Mouse (Mus musculus) MEL (cell line): ENCODE data around the gene Ccdc47. TPM values are rescaled to one million over a fixed set of nuclear protein-coding genes. Genes with fewer than 3 reads are reported as not detected.

ENCODE experiments used
- DNase-seq: peaks from one replicate; pipeline ENCODE4 v3.0.0; 2011; ENCODE audit warnings: low read depth, low spot score
- H3K27ac ChIP-seq: 2 replicates; pipeline ENCODE4 v1.5.1; 2012; ENCODE audit warnings: low read depth, mild to moderate bottlenecking, control low read depth, low read length, moderate library complexity; ENCODE audit not compliant: control insufficient read depth
- H3K27me3 ChIP-seq, 2 experiments: fragments of 150-350 bp in 1 of 2; sonication (generic) in 1 of 2; 2 replicates each; pipeline ENCODE4 v1.6.1; 2012; ENCODE audit warnings: low read length in 2 of 2, mild to moderate bottlenecking in 2 of 2, improper control_type of control experiment in 1 of 2, moderate library complexity in 1 of 2; ENCODE audit not compliant: insufficient read depth in 2 of 2, control insufficient read depth in 1 of 2
- H3K36me3 ChIP-seq, 2 experiments: 2 replicates each; pipeline ENCODE4 v1.6.1; 2012 to 2014; ENCODE audit warnings: low read length in 2 of 2, improper control_type of control experiment in 1 of 2, inconsistent platforms in 1 of 2, mild to moderate bottlenecking in 1 of 2; ENCODE audit not compliant: insufficient read depth in 2 of 2, control insufficient read depth in 1 of 2
- H3K4me1 ChIP-seq, 2 experiments: fragments of 150-350 bp in 1 of 2; sonication (generic) in 1 of 2; 2 replicates each; pipeline ENCODE4 v1.6.1; 2012; ENCODE audit warnings: low read length in 2 of 2, improper control_type of control experiment in 1 of 2, mild to moderate bottlenecking in 1 of 2; ENCODE audit not compliant: insufficient read depth in 2 of 2, control insufficient read depth in 1 of 2
- H3K4me3 ChIP-seq, 2 experiments: fragments of 150-350 bp in 1 of 2; sonication (generic) in 1 of 2; 2 replicates each; pipeline ENCODE4 v1.5.1; 2012; ENCODE audit warnings: low read depth in 2 of 2, low read length in 2 of 2, mild to moderate bottlenecking in 2 of 2, moderate library complexity in 2 of 2, control low read depth in 1 of 2, improper control_type of control experiment in 1 of 2; ENCODE audit not compliant: control insufficient read depth in 1 of 2, insufficient read depth in 1 of 2
- H3K79me2 ChIP-seq: 2 replicates; pipeline ENCODE4 v1.6.1; 2012; ENCODE audit warnings: mild to moderate bottlenecking, low read length, moderate library complexity; ENCODE audit not compliant: control insufficient read depth, poor library complexity, insufficient read depth
- H3K9ac ChIP-seq: 2 replicates; pipeline ENCODE4 v1.6.1; 2012; ENCODE audit warnings: low read depth, mild to moderate bottlenecking, control low read depth, low read length, moderate library complexity; ENCODE audit not compliant: control insufficient read depth, poor library complexity, severe bottlenecking
- H3K9me3 ChIP-seq: fragments of 150-350 bp; sonication (generic); replicated peaks from 2 replicates; pipeline ENCODE4 v1.6.1; 2012; ENCODE audit warnings: mild to moderate bottlenecking, low read length, improper control_type of control experiment, moderate library complexity; ENCODE audit not compliant: insufficient read depth
- CTCF ChIP-seq, 3 experiments: IDR thresholded peaks in 2 of 3; conservative IDR thresholded peaks in 1 of 3; 2 replicates each; pipeline ENCODE4 v1.5.1; 2011 to 2012; ENCODE audit warnings: low read length in 3 of 3, low read depth in 2 of 3, mild to moderate bottlenecking in 2 of 3, improper control_type of control experiment in 1 of 3, inconsistent platforms in 1 of 3, mixed read lengths in 1 of 3, moderate library complexity in 1 of 3; ENCODE audit not compliant: control insufficient read depth in 1 of 3, insufficient read depth in 1 of 3, poor library complexity in 1 of 3, severe bottlenecking in 1 of 3
- E2F4 ChIP-seq: IDR thresholded peaks from 2 replicates; pipeline ENCODE4 v1.6.1; 2011; ENCODE audit warnings: low read depth, low read length, improper control_type of control experiment, borderline replicate concordance
- GABPA ChIP-seq: IDR thresholded peaks from 2 replicates; pipeline ENCODE4 v1.6.1; 2012; ENCODE audit warnings: low read depth, mild to moderate bottlenecking, inconsistent platforms, low read length, improper control_type of control experiment, moderate library complexity
- HCFC1 ChIP-seq: IDR thresholded peaks from 2 replicates; pipeline ENCODE4 v1.6.1; 2012; ENCODE audit warnings: low read depth, mild to moderate bottlenecking, inconsistent platforms, low read length, improper control_type of control experiment, moderate library complexity
- JUND ChIP-seq: IDR thresholded peaks from 2 replicates; pipeline ENCODE4 v1.6.1; 2011; ENCODE audit warnings: low read depth, mild to moderate bottlenecking, improper control_type of control experiment, low read length
- MAFK ChIP-seq: IDR thresholded peaks from 2 replicates; pipeline ENCODE4 v1.6.1; 2011; ENCODE audit warnings: low read depth, mild to moderate bottlenecking, low read length, improper control_type of control experiment, borderline replicate concordance
- MXI1 ChIP-seq: IDR thresholded peaks from 2 replicates; pipeline ENCODE4 v1.6.1; 2011; ENCODE audit warnings: mild to moderate bottlenecking, low read depth, low read length, improper control_type of control experiment
- POLR2AphosphoS5 ChIP-seq: IDR thresholded peaks from 2 replicates; pipeline ENCODE4 v1.6.1; 2012; ENCODE audit warnings: low read depth, borderline replicate concordance, mild to moderate bottlenecking, inconsistent platforms, low read length, moderate library complexity, mixed read lengths
- RCOR1 ChIP-seq: IDR thresholded peaks from 2 replicates; pipeline ENCODE4 v1.6.1; 2012; ENCODE audit warnings: low read depth, mild to moderate bottlenecking, inconsistent platforms, low read length, improper control_type of control experiment
- SIN3A ChIP-seq: IDR thresholded peaks from 2 replicates; pipeline ENCODE4 v1.6.1; 2012; ENCODE audit warnings: low read length, improper control_type of control experiment, inconsistent platforms
- TBP ChIP-seq: IDR thresholded peaks from 2 replicates; pipeline ENCODE4 v1.8.0; 2011; ENCODE audit warnings: low read depth, low read length, improper control_type of control experiment
- USF2 ChIP-seq, 2 experiments: IDR thresholded peaks; 2 replicates each; pipeline ENCODE4 v1.6.1; 2011 to 2012; ENCODE audit warnings: improper control_type of control experiment in 2 of 2, low read length in 2 of 2, borderline replicate concordance in 1 of 2, inconsistent platforms in 1 of 2, low read depth in 1 of 2, mild to moderate bottlenecking in 1 of 2; ENCODE audit not compliant: insufficient read depth in 1 of 2
- ZKSCAN1 ChIP-seq: IDR thresholded peaks from 2 replicates; pipeline ENCODE4 v1.6.1; 2012; ENCODE audit warnings: low read depth, mild to moderate bottlenecking, inconsistent platforms, low read length, improper control_type of control experiment, moderate library complexity
- ZMIZ1 ChIP-seq: IDR thresholded peaks from 2 replicates; pipeline ENCODE4 v1.6.1; 2012; ENCODE audit warnings: low read depth, mild to moderate bottlenecking, inconsistent platforms, low read length, improper control_type of control experiment, moderate library complexity
- ZNF384 ChIP-seq: IDR thresholded peaks from 2 replicates; pipeline ENCODE4 v1.6.1; 2012; ENCODE audit warnings: low read depth, mild to moderate bottlenecking, inconsistent platforms, low read length, improper control_type of control experiment
- polyA plus RNA-seq, 2 experiments: library from polyadenylated mRNA; stranded (reverse) in 1 of 2; unstranded in 1 of 2; fragments of >175 nt in 1 of 2; fragments of >200 nt in 1 of 2; gene quantifications; 2 replicates each; pipeline versions ENCODE4 v1.2.1 to v1.2.4; 2012; ENCODE audit warnings: low replicate concordance in 2 of 2, low read depth in 1 of 2; ENCODE audit not compliant: insufficient read length in 2 of 2, insufficient read depth in 1 of 2, missing spikeins in 1 of 2
- total RNA-seq: library from RNA; depleted of rRNA; stranded (reverse); fragments of 300-350 nt; gene quantifications from 2 replicates; pipeline ENCODE4 v1.2.3, GENCODE M21; 2012

Gene Ccdc47
- total and polyA plus RNA-seq, 3 experiments: 47.6 to 145 (median 51.6) TPM

- peaks cover 16 to 22% of the 10 kb centered on the region in 2 experiments for H3K4me1 ChIP-seq
- DNase-seq: no peak
Measured at GRCm38 (mm10) chr11:106195341-106195740, 20.8 kb downstream of the Ccdc47 start.

GRCm38 (mm10) chr11:106194891-106195290 lies 21.3 kb downstream of the Ccdc47 start:
- Histone ChIP-seq H3K4me1 (peaks cover 15 to 22% of the 10 kb centered on the region in 2 experiments), H3K27me3 (no peaks in the 10 kb centered on the region), H3K9me3 (no peaks in the 10 kb centered on the region), H3K9ac (no peak overlapping the region), H3K79me2 (peaks cover 2% of the 10 kb centered on the region; the same call in 1 of the 2 replicates), H3K36me3 (peaks cover 9 to 31% of the 10 kb centered on the region in 2 experiments)
- no peak for DNase-seq
- no peak for TF ChIP-seq MAFK
- TF ChIP-seq, all 39 proteins: peak for 0
- H3K27ac ChIP-seq: no peak overlapping the region
- H3K4me3 ChIP-seq: no peak overlapping the region

More at GRCm38 (mm10) chr11:106195341-106195740, 20.8 kb downstream of the Ccdc47 start:
- Histone ChIP-seq H3K9me3 (no peaks in the 10 kb centered on the region), H3K9ac (no peak overlapping the region), H3K79me2 (peaks cover 2% of the 10 kb centered on the region; the same call in 1 of the 2 replicates), H3K4me3 (no peak overlapping the region), H3K36me3 (peaks cover 12 to 32% of the 10 kb centered on the region in 2 experiments), H3K27ac (no peak overlapping the region), H3K27me3 (no peaks in the 10 kb centered on the region)
- TF ChIP-seq TBP: no peak
- TF ChIP-seq E2F4: no peak
- TF ChIP-seq SIN3A: no peak
- no peak for TF ChIP-seq MAFK
- TF ChIP-seq ZKSCAN1: no peak
- TF ChIP-seq POLR2AphosphoS5: no peak
- no peak for TF ChIP-seq GABPA
- TF ChIP-seq HCFC1: no peak
- no peak for TF ChIP-seq JUND
- no peak for TF ChIP-seq ZMIZ1
- TF ChIP-seq CTCF (IDR thresholded peaks at IDR 0.05 in 2 of 3, conservative IDR thresholded peaks at IDR 0.05 in 1 of 3; ENCODE audit: control insufficient read depth in 1 of 3, insufficient read depth in 1 of 3, low read depth in 2 of 3, low read length in 3 of 3, poor library complexity in 1 of 3, severe bottlenecking in 1 of 3): no peak

GRCm38 (mm10) chr11:106194155-106194541 lies 22.0 kb downstream of the Ccdc47 start:
- H3K9me3 ChIP-seq: no peaks in the 10 kb centered on the region
- DNase-seq: no peak
- peak overlapping the region; percentile 86 for H3K27ac ChIP-seq
- peaks cover 8 to 29% of the 10 kb centered on the region in 2 experiments for H3K36me3 ChIP-seq
- peaks cover 2% of the 10 kb centered on the region; the same call in 1 of the 2 replicates for H3K79me2 ChIP-seq
- TF ChIP-seq ZNF384 (peak; percentile 69), RCOR1 (0 out of 2 replicates have a peak, but pooled peaks have one; percentile 3), USF2 (IDR thresholded peaks at IDR 0.05; ENCODE audit: borderline replicate concordance in 1 of 2, insufficient read depth in 1 of 2, low read depth in 1 of 2, low read length in 2 of 2) (no peak), GABPA (0 out of 2 replicates have a peak, but pooled peaks have one; percentile 3), MXI1 (0 out of 2 replicates have a peak, but pooled peaks have one; percentile 28), SIN3A (no peak), ZKSCAN1 (0 out of 2 replicates have a peak, but pooled peaks have one; percentile 6)
- TF ChIP-seq, all 39 proteins: peak for 5
- Histone ChIP-seq H3K4me3 (peak overlapping the region; percentile 66 to 77), H3K9ac (peak overlapping the region; percentile 75), H3K4me1 (peaks cover 15 to 22% of the 10 kb centered on the region in 2 experiments), H3K27me3 (no peaks in the 10 kb centered on the region)
